Mouse (Mus musculus) G1E-ER4 (cell line): Measurements from ENCODE around the gene Creg1. TPM values are rescaled to one million over a fixed set of nuclear protein-coding genes. Genes with fewer than 3 reads are reported as not detected.

Source experiments
- GATA1 ChIP-seq: IDR thresholded peaks from one replicate; pipeline ENCODE4 v1.8.0; 2012; ENCODE audit warnings: low read length, inconsistent platforms
- polyA plus RNA-seq: library from polyadenylated mRNA; stranded (reverse); fragments of >175 nt; gene quantifications from 2 replicates; pipeline ENCODE4 v1.2.3, GENCODE M21; 2012

Creg1 gene
- polyA plus RNA-seq, result 131 and 153 TPM in 2 replicates

- TF ChIP-seq GATA1, result no peak
These were observed at the start of gene Creg1 for GRCm38 (mm10) chr1:165763635-165764372. TSS of gene Creg1 (plus strand) at chr1:165763746.

- no peak for TF ChIP-seq GATA1
These were observed 49.7 kb upstream of the Creg1 start for GRCm38 (mm10) chr1:165713798-165714197.

- TF ChIP-seq GATA1, result no peak
These were observed 47.1 kb upstream of the Creg1 start for GRCm38 (mm10) chr1:165716426-165716825.

DNA sequence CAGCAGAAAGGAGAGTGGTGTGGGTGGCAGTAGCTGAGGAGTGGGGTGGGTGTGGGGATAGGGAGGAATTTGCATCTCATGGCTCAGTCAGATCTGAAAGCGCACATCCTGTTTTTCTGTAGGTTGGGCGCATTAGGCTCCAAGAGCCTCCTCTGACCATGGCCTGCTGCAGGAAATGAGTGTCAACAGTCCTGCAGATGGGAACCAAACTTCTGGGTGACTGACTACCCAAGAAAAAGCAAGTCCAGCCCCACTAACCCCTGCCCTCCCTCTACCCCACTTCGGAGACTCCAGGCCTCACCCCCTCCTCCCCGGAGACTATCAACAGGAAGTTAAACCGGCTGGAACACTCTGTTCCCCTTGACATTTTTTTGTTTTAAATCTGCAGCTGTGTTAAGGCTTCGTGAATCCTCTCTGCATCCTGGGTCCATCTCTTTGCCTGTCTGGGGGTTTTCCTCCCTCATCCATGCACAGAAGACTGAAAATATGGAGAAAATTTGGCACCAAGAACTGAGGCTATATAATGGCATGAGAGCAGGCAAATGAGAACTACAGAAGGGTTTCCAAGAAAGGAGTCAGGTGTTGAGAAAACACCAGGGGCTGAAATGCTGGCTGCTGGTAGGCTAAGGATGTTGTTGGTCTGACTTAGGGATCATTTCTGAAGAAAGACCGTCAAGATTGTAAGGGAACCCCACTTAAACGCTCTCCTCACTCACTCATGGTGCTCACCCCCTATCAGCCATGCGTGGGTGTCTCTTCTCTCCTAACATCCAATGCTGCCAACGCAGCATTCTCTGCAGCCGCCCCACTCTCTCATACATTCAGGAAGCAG is 45.6 kb upstream of the Creg1 start:
- no peak for TF ChIP-seq GATA1

GRCm38 (mm10) chr1:165718543-165719105 is 44.9 kb upstream of the Creg1 start:
- TF ChIP-seq GATA1, result no peak

DNA sequence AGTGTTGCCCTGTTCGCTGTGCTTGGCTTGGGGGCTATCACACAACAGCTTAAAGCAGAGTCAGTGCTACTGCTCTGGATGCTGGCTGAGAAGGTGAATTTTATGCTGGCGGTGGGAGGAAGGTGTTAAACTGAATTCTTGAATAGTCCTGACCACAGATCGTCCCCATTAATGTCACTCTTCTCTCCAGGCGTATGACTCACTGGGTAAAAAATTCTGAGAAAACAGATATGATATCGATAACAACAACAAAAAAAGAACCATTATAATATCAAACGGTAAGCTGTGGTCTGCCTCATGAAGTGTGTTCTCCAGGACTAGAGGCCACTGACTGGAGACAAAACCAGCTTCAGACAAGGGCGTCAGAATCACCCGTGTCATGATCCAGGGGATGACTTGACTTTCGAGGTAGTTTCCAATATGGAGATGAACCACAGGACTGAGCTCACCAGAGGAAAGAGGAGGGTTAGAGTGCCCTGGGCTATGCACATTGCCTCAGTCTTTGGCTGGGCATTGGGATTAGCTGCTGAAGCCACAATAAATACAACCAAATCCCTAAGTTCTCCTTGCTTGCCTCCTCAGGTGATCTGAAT is 40.9 kb upstream of the Creg1 start:
- no peak for TF ChIP-seq GATA1

GRCm38 (mm10) chr1:165724219-165725033 is 39.1 kb upstream of the Creg1 start:
- no peak for TF ChIP-seq GATA1

GRCm38 (mm10) chr1:165725039-165725644 is 38.4 kb upstream of the Creg1 start:
- TF ChIP-seq GATA1, result no peak

- no peak for TF ChIP-seq GATA1
These were observed 36.6 kb upstream of the Creg1 start for GRCm38 (mm10) chr1:165726986-165727385.

- no peak for TF ChIP-seq GATA1
These were observed 35.4 kb upstream of the Creg1 start for GRCm38 (mm10) chr1:165728057-165728639.

- no peak for TF ChIP-seq GATA1
These were observed 33.4 kb upstream of the Creg1 start for GRCm38 (mm10) chr1:165730129-165730528.

DNA sequence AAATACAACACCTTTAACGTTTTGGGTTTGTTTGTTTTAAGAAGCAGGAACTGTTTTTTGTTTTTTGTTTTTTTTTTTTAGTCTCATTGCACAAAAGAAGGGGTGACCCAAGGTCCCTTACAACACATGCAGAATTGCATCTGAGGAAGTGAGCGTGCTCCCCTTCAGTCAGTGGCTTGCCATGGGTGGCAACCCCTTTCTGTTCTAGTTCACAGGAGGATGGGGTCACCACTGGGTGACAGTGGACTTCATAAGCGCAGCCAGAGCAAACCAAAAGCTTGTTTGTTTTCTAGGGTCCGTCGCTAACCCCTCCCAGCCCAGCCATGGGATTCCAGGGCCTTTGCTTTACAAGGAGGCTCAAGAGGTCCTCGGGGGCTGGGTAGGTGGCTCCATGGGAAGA is 32.0 kb upstream of the Creg1 start:
- TF ChIP-seq GATA1, result no peak

GRCm38 (mm10) chr1:165734840-165735239 is 28.7 kb upstream of the Creg1 start:
- no peak for TF ChIP-seq GATA1
